Mouse (Mus musculus): ENCODE results near the gene Rita1.

Gene Rita1

GRCm38 (mm10) chr5:120607335-120607734 is 5.1 kb downstream of the Rita1 start:
- in situ Hi-C loops (cut with MboI; ENCODE audit: low pct_unique_long_range_greater_than_20kb in 1 of 2, low sequenced_read_pairs in 2 of 2, unreplicated experiment in 1 of 2): loop anchor here in 1 of 2 experiments (10.0 kb wide), 1 partner anchor 93 kb away; the partner anchor contains the start of gene Slc8b1

DNA sequence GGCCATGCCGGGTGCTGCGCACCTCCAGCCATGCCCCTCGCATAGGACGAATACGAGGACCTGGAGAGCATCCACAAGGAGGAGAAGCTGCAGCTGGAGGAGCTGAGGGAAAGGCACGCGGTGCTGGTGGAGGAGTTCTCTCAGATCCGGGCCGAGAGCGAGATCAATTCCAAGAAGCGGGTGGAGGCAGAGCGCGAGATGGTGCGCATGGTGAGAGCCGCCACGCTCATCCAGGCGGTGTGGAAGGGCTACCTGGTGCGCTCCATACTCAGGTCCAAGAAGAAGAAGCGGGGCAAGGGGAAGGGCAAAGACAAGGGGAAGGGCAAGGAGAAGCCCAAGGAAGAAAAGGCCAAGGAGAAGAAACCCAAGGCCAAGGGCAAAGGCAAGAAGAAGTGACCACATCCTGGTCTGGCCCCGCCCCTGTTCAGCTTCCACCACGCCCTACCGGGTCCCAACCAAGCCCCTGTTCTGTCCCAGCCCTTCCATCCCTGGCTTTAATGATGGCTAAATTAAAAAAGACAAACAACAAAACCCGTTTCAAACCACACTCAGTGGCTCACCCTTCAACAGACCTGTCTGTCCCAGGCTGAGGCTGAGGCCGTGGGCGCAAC is 5.7 kb downstream of the Rita1 start:
- in situ Hi-C loops (cut with MboI; ENCODE audit: low pct_unique_long_range_greater_than_20kb in 1 of 2, low sequenced_read_pairs in 2 of 2, unreplicated experiment in 1 of 2): loop anchor here in 1 of 2 experiments (10.0 kb wide), 1 partner anchor 92 kb away; the partner anchor contains the start of gene Slc8b1

DNA sequence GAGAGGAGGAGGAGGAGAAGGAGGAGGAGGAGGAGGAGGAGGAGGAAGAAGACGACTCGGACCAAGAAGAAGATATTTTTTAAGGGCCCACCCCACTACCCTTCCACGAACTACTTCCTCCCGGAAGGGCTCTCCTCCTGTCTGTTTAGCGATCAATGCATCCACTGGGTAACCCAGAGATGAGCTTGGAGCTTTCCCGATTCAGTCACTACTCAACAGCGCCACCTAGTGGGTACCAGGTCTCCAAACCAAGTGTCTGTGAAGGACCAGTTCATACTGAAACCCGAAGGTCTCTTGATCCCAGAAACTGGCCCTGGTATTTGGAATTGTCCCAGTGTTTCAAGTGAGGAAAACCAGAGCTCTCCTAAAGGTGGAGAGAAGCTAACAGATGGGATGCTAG is 6.7 kb downstream of the Rita1 start:
- in situ Hi-C loops (cut with MboI; ENCODE audit: low pct_unique_long_range_greater_than_20kb in 1 of 2, low sequenced_read_pairs in 2 of 2, unreplicated experiment in 1 of 2): loop anchor here in 1 of 2 experiments (10.0 kb wide), 1 partner anchor 91 kb away; the partner anchor contains the start of gene Slc8b1

- in situ Hi-C loops (cut with MboI; ENCODE audit: low pct_unique_long_range_greater_than_20kb in 1 of 2, low sequenced_read_pairs in 2 of 2, unreplicated experiment in 1 of 2): loop anchor here in 1 of 2 experiments (10.0 kb wide), 1 partner anchor 90 kb away; the partner anchor contains the start of gene Slc8b1
These were observed 7.1 kb downstream of the Rita1 start for GRCm38 (mm10) chr5:120605241-120605661.

DNA sequence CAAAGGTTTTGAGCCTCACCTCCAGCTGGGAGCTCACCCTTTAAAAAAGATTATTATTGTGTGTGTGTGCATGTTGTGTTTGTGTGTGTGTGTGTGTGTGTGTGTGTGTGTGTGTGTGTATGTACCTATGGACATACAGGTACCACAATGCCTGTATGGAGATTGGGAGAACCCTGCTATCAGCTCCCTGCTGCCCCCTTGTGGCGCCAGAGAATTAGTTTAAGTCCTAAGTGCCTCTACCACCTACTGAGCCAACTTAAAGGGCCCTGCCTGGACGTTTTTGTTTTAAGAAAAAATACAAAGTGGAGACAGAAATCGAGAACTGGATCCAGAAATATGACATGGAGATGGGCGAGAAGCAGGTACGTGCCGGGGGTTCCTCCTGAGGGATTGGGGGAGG is 7.5 kb downstream of the Rita1 start:
- in situ Hi-C loops (cut with MboI; ENCODE audit: low pct_unique_long_range_greater_than_20kb in 1 of 2, low sequenced_read_pairs in 2 of 2, unreplicated experiment in 1 of 2): loop anchor here in 1 of 2 experiments (10.0 kb wide), 1 partner anchor 90 kb away; the partner anchor contains the start of gene Slc8b1

DNA sequence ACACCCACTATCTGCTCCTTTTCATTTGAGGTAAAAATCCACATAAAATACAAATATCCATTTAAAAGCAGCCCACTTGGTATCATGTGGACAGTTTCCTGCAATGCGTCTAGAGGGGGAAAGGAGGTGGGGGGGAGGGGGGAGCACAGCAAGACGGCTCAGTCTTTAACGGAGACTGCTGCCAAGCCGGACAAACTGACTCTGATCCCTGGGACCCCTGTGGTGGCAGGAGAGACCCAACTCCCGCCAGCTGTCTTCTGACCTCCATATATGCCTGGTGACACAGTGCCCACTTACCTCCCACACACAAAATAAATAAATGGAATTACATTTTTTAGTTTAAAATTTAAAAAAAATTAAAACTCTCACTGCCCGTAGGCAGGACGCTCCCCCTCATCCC is 8.9 kb downstream of the Rita1 start:
- in situ Hi-C loops (cut with MboI; ENCODE audit: low pct_unique_long_range_greater_than_20kb in 1 of 2, low sequenced_read_pairs in 2 of 2, unreplicated experiment in 1 of 2): loop anchor here in 1 of 2 experiments (10.0 kb wide), 1 partner anchor 89 kb away; the partner anchor contains the start of gene Slc8b1

- in situ Hi-C loops (cut with MboI; ENCODE audit: low pct_unique_long_range_greater_than_20kb in 1 of 2, low sequenced_read_pairs in 2 of 2, unreplicated experiment in 1 of 2): loop anchor here in 1 of 2 experiments (10.0 kb wide), 1 partner anchor 87 kb away; the partner anchor contains the start of gene Slc8b1
These were observed 10.2 kb downstream of the Rita1 start for GRCm38 (mm10) chr5:120602210-120602609.

DNA sequence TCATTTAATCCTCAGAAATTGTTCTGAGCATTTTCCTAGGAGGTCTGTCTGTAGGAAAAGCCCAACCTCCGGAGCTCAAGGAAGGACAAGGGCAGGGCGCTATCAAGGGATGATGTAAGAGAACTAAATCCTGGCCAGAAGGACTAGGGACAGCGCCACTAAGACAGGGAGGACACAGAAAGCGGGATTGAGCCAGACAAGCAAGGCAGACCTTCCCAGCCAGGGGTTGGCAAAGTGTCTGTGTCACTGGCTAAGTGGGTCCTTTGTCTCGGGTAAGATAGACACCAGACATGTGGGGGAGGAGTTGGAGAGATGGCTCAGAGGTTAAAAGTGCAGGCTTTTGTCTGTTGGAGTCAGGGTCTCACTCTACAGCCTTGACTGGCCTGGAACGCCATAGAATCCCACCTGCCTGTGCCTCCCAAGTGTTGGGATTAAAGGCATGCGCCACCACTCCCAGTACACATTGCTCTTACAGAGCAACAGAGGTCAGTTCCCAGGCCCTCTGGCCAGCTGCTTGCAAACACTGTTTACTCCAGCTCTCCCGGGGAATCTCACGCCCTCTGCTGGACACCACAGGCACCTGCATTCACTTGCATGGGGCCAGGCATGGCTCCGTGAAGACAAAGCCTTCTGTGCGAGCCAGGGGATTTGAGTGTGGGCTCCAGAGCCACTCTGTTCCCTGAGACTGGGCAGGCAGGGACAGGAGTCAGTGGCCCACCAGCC is 11.3 kb downstream of the Rita1 start:
- in situ Hi-C loops (cut with MboI; ENCODE audit: low pct_unique_long_range_greater_than_20kb in 1 of 2, low sequenced_read_pairs in 2 of 2, unreplicated experiment in 1 of 2): loop anchor here in 1 of 2 experiments (10.0 kb wide), 1 partner anchor 86 kb away; the partner anchor contains the start of gene Slc8b1

GRCm38 (mm10) chr5:120599625-120600024 is 12.8 kb downstream of the Rita1 start:
- in situ Hi-C loops (cut with MboI; ENCODE audit: low pct_unique_long_range_greater_than_20kb in 1 of 2, low sequenced_read_pairs in 2 of 2, unreplicated experiment in 1 of 2): loop anchor here in 1 of 2 experiments (10.0 kb wide), 1 partner anchor 85 kb away; the partner anchor contains the start of gene Slc8b1

DNA sequence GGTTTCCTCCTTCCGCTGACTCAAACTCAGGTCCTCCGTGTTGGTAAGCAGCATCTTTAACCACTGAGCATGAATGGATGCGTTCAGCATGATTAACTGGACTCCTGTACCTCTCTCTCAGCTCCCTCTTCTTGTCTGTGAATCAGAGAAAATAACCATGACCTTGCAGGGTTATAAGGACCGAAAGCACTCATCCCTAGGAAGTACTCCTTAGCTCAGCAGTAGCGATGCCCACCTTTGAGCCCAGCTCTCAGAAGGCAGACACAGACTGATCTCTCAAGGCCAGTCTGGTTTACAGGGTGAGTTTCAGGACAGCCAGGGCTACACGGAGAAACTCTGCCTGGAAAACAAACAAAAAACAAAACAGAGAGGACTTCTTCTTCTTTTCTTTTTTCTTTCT is 17.9 kb downstream of the Rita1 start:
- in situ Hi-C loops (cut with MboI; ENCODE audit: low pct_unique_long_range_greater_than_20kb in 1 of 2, low sequenced_read_pairs in 2 of 2, unreplicated experiment in 1 of 2): no loop called here

- in situ Hi-C loops (cut with MboI; ENCODE audit: low pct_unique_long_range_greater_than_20kb in 1 of 2, low sequenced_read_pairs in 2 of 2, unreplicated experiment in 1 of 2): no loop called here
These were observed 20.2 kb downstream of the Rita1 start for GRCm38 (mm10) chr5:120592141-120592540.

DNA sequence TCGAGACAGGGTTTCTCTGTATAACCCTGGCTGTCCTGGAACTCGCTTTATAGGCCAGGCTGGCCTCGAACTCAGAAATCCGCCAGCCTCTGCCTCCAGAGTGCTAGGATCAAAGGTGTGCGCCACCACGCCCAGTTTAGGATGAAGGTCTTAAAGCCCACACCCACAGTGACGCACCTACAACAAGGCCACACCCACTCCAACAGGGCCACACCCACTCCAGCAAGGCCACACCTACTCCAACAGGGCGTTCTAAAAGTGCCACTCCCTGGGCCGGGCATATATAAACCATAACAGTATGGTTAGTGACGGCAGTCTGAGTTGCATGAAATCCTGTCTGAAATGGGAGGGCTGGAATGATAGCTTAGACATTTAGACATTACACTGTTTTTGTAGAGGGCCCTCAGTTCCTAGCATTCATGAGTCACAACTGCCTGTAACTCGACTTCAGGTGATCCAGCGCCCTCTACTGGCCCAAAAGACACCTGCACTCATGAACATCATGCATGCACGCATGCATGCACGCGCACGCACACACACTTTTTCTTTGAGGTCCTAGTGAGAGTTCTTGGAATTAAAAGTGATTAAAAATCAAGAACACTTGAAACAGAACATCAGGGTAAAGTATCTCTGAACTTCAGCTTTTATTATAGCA is 21.9 kb downstream of the Rita1 start:
- in situ Hi-C loops (cut with MboI; ENCODE audit: low pct_unique_long_range_greater_than_20kb in 1 of 2, low sequenced_read_pairs in 2 of 2, unreplicated experiment in 1 of 2): no loop called here

DNA sequence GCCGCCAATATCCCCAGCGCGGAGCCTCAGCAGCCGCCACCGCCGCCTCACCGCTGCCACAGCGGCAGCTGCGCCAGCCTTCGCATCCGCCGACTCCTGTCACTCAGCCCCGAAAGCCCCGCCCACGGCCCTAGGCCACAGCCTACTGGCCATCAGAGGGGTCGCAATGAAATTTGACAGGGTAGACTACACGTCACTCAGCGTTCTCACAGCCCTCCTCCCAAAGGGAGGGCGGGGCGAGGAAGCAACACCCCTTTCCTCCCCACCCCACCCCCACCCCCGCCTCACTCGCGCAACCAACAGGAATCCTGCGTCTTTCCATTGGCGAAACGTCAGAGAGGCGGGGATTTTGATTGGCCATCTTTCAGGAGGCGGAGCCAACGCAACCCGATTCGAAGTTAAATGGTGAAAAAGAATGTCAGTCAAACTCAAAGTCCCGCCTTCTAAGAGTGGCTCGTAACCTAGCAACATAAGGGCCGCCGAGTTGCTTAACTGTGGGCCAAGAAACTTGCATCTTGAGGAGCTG is 23.8 kb downstream of the Rita1 start, which contains the start of the genes Tpcn1 and Iqcd:
Gene Tpcn1 (minus strand): TSS at position 105 of the 526 bp plus-strand sequence.
Gene Iqcd (plus strand): TSS at position 448 of the 526 bp plus-strand sequence.
- in situ Hi-C loops (cut with MboI; ENCODE audit: low pct_unique_long_range_greater_than_20kb in 1 of 2, low sequenced_read_pairs in 2 of 2, unreplicated experiment in 1 of 2): loop anchor here in 1 of 2 experiments (5.0 kb wide), 1 partner anchor 76 kb away; the partner anchor contains the start of gene Slc8b1

GRCm38 (mm10) chr5:120587940-120588568 is 24.3 kb downstream of the Rita1 start:
- in situ Hi-C loops (cut with MboI; ENCODE audit: low pct_unique_long_range_greater_than_20kb in 1 of 2, low sequenced_read_pairs in 2 of 2, unreplicated experiment in 1 of 2): loop anchor here in 1 of 2 experiments (5.0 kb wide), 1 partner anchor 76 kb away; the partner anchor contains the start of gene Slc8b1

- in situ Hi-C loops (cut with MboI; ENCODE audit: low pct_unique_long_range_greater_than_20kb in 1 of 2, low sequenced_read_pairs in 2 of 2, unreplicated experiment in 1 of 2): loop anchor here in 1 of 2 experiments (5.0 kb wide), 1 partner anchor 75 kb away; the partner anchor contains the start of gene Slc8b1
These were observed 24.8 kb downstream of the Rita1 start for GRCm38 (mm10) chr5:120587616-120587926.

GRCm38 (mm10) chr5:120586741-120587615 is 25.4 kb downstream of the Rita1 start:
- in situ Hi-C loops (cut with MboI; ENCODE audit: low pct_unique_long_range_greater_than_20kb in 1 of 2, low sequenced_read_pairs in 2 of 2, unreplicated experiment in 1 of 2): loop anchor here in 1 of 2 experiments (5.0 kb wide), 1 partner anchor 75 kb away; the partner anchor contains the start of gene Slc8b1

DNA sequence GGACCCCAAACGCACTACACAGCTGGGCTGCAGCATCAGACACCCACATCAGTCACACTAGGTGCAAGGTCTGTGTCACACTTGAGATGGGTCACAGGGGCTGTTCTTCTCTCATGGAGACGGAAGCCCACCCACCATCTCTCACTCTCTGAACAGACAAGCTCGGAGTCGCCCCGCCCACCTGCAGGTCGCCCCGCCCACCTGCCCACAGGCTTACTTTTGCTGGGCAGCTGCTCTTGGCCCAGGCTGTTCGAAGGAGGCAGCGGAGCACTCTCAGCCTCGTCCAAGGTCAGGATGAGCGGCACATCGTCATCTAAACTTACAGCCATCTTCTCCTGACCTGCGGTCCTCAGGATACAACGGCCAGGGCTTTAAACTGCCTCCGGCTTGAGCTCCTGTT is 27.4 kb downstream of the Rita1 start:
- in situ Hi-C loops (cut with MboI; ENCODE audit: low pct_unique_long_range_greater_than_20kb in 1 of 2, low sequenced_read_pairs in 2 of 2, unreplicated experiment in 1 of 2): loop anchor here in 1 of 2 experiments (5.0 kb wide), 1 partner anchor 73 kb away; the partner anchor contains the start of gene Slc8b1

Data from mouse embryonic stem cell (cell line).